Mouse (Mus musculus) liver, embryonic 14.5 days (tissue): ENCODE data around the gene Mgrn1. TPM values are rescaled to one million over a fixed set of nuclear protein-coding genes. Genes with fewer than 3 reads are reported as not detected.

Experiments
- ATAC-seq: fragments of 200-750 bp; cut with Nextera tagmentation; 2 replicates; pipeline ENCODE4 v1.8.0; 2017; ENCODE audit warnings: moderate number of reproducible peaks, mild to moderate bottlenecking, moderate library complexity; ENCODE audit not compliant: insufficient read depth
- DNase-seq, 3 experiments: peaks; one replicate each; pipeline ENCODE4 v3.0.0-alpha.2; 2012 to 2013; ENCODE audit warnings: low read depth in 3 of 3, low spot score in 3 of 3
- H3K27ac ChIP-seq: fragments of 300-500 bp; sonication (generic); 2 replicates; pipeline ENCODE4 v1.5.1; 2014; ENCODE audit warnings: moderate library complexity, mild to moderate bottlenecking, control low read depth, inconsistent platforms
- H3K27me3 ChIP-seq: fragments of 300-500 bp; sonication (generic); 2 replicates; pipeline ENCODE4 v1.6.1; 2014; ENCODE audit warnings: mild to moderate bottlenecking, low read length, moderate library complexity; ENCODE audit not compliant: control insufficient read depth, insufficient read depth
- H3K36me3 ChIP-seq: fragments of 300-500 bp; sonication (generic); replicated peaks from 2 replicates; pipeline ENCODE4 v1.6.1; 2014; ENCODE audit warnings: low read depth; ENCODE audit not compliant: control insufficient read depth, insufficient read depth
- H3K4me1 ChIP-seq, 2 experiments: fragments of 200-500 bp in 1 of 2; fragments of 300-500 bp in 1 of 2; sonication (generic) in 1 of 2; replicated peaks; 2 replicates each; pipeline ENCODE4 v1.6.1; 2012 to 2014; ENCODE audit warnings: antibody characterized with exemption in 1 of 2, inconsistent platforms in 1 of 2, low read length in 1 of 2; ENCODE audit not compliant: control insufficient read depth in 2 of 2, insufficient read depth in 2 of 2
- H3K4me2 ChIP-seq: fragments of 300-500 bp; sonication (generic); 2 replicates; pipeline ENCODE4 v1.6.1; 2014; ENCODE audit warnings: low read depth, mild to moderate bottlenecking, control low read depth, moderate library complexity
- H3K4me3 ChIP-seq, 2 experiments: fragments of 200-500 bp in 1 of 2; fragments of 300-500 bp in 1 of 2; sonication (generic) in 1 of 2; 2 replicates each; pipeline ENCODE4 v1.5.1; 2012 to 2014; ENCODE audit warnings: low read depth in 2 of 2, low read length in 2 of 2, mild to moderate bottlenecking in 2 of 2, control low read depth in 1 of 2, inconsistent platforms in 1 of 2, moderate library complexity in 1 of 2; ENCODE audit not compliant: insufficient read depth in 1 of 2
- H3K9ac ChIP-seq: fragments of 300-500 bp; sonication (generic); replicated peaks from 2 replicates; pipeline ENCODE4 v1.6.1; 2014; ENCODE audit warnings: mild to moderate bottlenecking, control low read depth, moderate library complexity
- H3K9me3 ChIP-seq: fragments of 300-500 bp; sonication (generic); 2 replicates; pipeline ENCODE4 v1.6.1; 2016; ENCODE audit warnings: low read length, mixed read lengths; ENCODE audit not compliant: control insufficient read depth
- CTCF ChIP-seq: IDR thresholded peaks from 2 replicates; pipeline ENCODE4 v1.5.1; 2016; ENCODE audit warnings: antibody characterized with exemption, low read depth, control low read depth
- EP300 ChIP-seq: IDR thresholded peaks from 2 replicates; pipeline ENCODE4 v1.6.1; 2016; ENCODE audit warnings: antibody characterized with exemption, low read depth
- WGBS: fragments of 180-500 bp; shearing (Covaris S2); extraction: QIAGEN DNeasy Blood & Tissue Kit; methylation state at CpG from one replicate; pipeline ENCODE4 v1.1.7; 2014; ENCODE audit not compliant: insufficient replicate concordance; 5-methylcytosine and 5-hydroxymethylcytosine counted together
- polyA plus RNA-seq, 2 experiments: library from polyadenylated mRNA; depleted of rRNA in 1 of 2; stranded (reverse) in 1 of 2; unstranded in 1 of 2; fragments of >200 nt; fragmentation: Nextera tagmentation in 1 of 2; extraction: Ambion mirVana in 1 of 2; gene quantifications; 2 replicates each; pipeline versions ENCODE4 v1.2.1 to v1.2.3; 2012 to 2014

The Mgrn1 gene
- polyA plus RNA-seq, 2 experiments = 15.7 to 17.6 TPM

DNA sequence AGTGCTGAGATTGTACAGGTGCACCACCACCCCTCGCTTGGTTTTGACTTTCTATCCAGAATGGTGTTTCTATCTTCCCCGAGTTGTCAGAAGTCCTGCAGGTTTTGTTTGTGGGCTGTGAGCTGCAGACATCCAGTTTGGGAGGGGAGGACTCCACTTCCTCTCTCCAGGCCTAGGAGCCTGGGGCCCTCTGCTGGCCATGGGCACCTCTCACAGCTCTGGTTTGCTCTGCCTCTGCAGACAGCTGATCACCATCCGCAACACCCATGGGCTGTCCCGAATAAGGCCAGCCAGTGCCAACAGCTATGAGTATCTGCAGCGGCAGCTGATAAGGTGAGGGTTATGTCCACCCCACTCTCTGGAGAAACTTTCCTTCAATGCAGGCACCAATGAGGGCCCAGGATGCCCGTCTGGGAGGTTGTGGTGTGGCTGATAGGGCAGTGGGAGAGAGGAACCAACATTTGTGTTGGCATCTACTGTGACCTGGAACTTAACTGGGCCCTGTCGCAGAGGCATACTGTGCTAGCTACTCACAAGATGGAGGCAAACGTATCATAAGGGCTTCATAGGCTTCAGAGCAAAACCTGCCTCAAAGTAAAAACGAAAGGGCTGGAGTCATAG, 23.1 kb upstream of the Mgrn1 start:
- peak in 1 of 3 experiments; percentile 37 for DNase-seq
- no peak overlapping the region for H3K9ac ChIP-seq
- no peak overlapping the region for H3K4me3 ChIP-seq
- no peak overlapping the region for H3K4me2 ChIP-seq
- H3K9me3 ChIP-seq = no peaks in the 10 kb centered on the region
- ATAC-seq = peak; percentile 69; the same call in 1 of the 2 replicates
- peaks cover 0 to 3% of the 10 kb centered on the region in 2 experiments; a peak in 1 of 4 replicates for H3K4me1 ChIP-seq
- WGBS = 31% methylated on average over 9 of the region's 9 CpGs
- no peak for TF ChIP-seq EP300
- TF ChIP-seq CTCF = peak; percentile 86
- no peak overlapping the region for H3K27ac ChIP-seq
- no peaks in the 10 kb centered on the region for H3K27me3 ChIP-seq
- no peaks in the 10 kb centered on the region for H3K36me3 ChIP-seq

DNA sequence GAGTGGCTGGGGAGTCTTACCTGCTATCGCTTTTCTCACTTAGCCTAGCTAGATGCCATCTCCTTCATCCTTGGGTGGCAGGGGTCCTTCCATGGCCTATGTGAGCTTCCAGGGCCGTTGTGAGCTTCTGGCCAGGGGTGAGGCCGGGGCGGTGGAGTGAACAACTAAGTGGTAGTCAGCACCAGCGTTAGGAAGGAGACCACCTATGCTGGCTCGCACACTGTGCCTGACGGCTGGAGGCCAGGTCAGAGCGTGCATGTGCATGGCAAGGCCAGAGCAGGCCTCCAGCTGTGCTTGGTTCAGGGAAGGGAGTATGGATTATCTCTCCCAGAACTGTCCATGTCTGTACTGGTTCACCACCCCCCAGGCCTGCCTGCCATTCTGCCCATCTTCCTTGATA, 22.3 kb upstream of the Mgrn1 start:
- H3K9ac ChIP-seq = no peak overlapping the region
- peaks cover 0 to 3% of the 10 kb centered on the region in 2 experiments; a peak in 1 of 4 replicates for H3K4me1 ChIP-seq
- H3K27me3 ChIP-seq = no peaks in the 10 kb centered on the region
- 74% methylated on average over 8 of the region's 8 CpGs for WGBS
- DNase-seq (no peak), ATAC-seq (no peak; the same call in 1 of the 2 replicates)
- no peaks in the 10 kb centered on the region for H3K36me3 ChIP-seq
- no peaks in the 10 kb centered on the region for H3K9me3 ChIP-seq
- no peak overlapping the region for H3K4me2 ChIP-seq
- no peak overlapping the region for H3K4me3 ChIP-seq
- H3K27ac ChIP-seq = no peak overlapping the region
- TF ChIP-seq EP300 = no peak
- no peak for TF ChIP-seq CTCF

DNA sequence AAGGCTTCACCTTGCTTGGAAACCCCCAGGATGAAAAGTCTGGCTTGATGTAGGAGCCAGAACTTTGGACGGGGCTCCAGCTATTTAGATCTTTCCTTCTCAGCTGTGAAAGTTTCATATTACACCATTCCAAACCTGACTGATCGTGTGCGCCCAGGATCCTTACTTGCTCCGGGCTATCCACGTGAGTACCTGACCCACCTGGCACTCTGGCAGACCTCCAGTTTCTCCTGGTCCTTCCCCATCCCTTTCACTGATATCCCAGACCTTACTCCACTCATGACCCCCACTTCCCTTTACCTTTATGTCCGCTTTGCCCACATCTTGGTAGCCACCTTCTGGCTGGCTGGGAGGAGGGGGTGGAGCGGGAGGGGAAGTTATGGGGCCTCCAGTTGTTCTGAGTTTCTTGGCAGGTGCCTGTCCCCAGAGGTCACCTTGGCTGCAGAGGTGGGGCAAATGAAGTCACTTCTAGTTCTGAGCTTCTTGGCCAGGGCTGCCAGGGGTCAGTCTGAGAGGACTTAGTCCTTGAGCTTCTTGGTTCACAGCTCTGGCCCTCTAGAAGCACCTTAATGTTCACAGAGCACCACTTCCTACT, 19.9 kb upstream of the Mgrn1 start:
- 55% methylated on average over 7 of the region's 7 CpGs for WGBS
- H3K9me3 ChIP-seq = no peaks in the 10 kb centered on the region

DNA sequence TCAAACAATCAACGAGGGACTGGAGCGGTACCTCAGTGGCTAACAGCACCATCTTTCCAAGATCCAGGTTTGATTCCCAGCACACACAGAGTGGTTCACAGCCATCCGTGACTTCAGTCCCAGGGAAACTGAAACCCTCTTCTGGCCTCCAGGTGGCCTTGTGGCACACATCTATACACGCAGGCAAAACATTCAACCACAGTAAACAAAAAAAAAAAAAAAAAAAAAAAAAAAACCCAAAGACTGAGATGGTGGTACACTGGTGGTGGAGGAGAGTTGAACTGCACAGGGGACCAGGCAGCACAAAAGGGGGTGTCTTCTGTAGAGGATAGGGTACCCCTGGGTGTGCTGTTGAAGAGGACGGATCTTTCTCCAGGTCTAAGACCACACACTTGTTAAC, 15.6 kb upstream of the Mgrn1 start:
- no peak overlapping the region for H3K9ac ChIP-seq
- no peak for TF ChIP-seq CTCF
- TF ChIP-seq EP300 = no peak
- 73% methylated on average over 5 of the region's 5 CpGs for WGBS
- no peak overlapping the region for H3K4me2 ChIP-seq
- DNase-seq (no peak), ATAC-seq (no peak)
- no peaks in the 10 kb centered on the region for H3K27me3 ChIP-seq
- no peaks in the 10 kb centered on the region; the same call in 1 of the 2 replicates for H3K36me3 ChIP-seq
- H3K27ac ChIP-seq = no peak overlapping the region
- H3K4me1 ChIP-seq = peaks cover 0 to under 1% of the 10 kb centered on the region in 2 experiments; a peak in 2 of 4 replicates
- H3K9me3 ChIP-seq = no peaks in the 10 kb centered on the region
- no peak overlapping the region for H3K4me3 ChIP-seq

More for the DNA sequence above, 19.9 kb upstream of the Mgrn1 start:
- no peaks in the 10 kb centered on the region for H3K36me3 ChIP-seq
- H3K4me3 ChIP-seq = no peak overlapping the region
- no peak for TF ChIP-seq EP300
- TF ChIP-seq CTCF = no peak
- no peak overlapping the region for H3K27ac ChIP-seq
- H3K4me1 ChIP-seq = peaks cover 0 to 3% of the 10 kb centered on the region in 2 experiments; a peak in 1 of 4 replicates
- DNase-seq (no peak), ATAC-seq (no peak)
- H3K9ac ChIP-seq = no peak overlapping the region
- H3K4me2 ChIP-seq = no peak overlapping the region
- H3K27me3 ChIP-seq = no peaks in the 10 kb centered on the region

DNA sequence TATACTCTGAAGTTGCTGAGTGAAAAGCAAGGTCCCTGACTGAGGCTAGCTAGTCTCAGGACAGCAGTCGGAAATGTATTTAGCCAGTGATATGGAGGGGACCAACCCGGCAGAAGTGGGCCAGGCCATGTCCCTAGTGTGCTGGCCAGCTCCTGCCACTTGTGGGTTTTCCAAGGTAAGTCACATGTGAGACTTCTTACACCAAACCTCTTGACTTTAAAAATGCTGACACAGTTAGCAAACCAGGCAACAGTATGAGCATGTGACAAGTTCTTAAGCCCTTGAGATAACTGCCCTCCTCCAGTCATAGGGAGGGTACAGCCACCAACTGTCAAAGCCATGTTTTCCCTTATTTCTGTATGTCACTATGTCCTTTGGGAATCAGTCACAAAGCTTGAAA, 14.1 kb upstream of the Mgrn1 start:
- Histone ChIP-seq H3K4me2 (no peak overlapping the region), H3K27ac (no peak overlapping the region), H3K4me3 (no peak overlapping the region), H3K4me1 (peaks cover 7 to 15% of the 10 kb centered on the region in 2 experiments), H3K9ac (no peak overlapping the region), H3K9me3 (no peaks in the 10 kb centered on the region), H3K36me3 (no peaks in the 10 kb centered on the region; the same call in 1 of the 2 replicates), H3K27me3 (no peaks in the 10 kb centered on the region)
- DNase-seq (no peak), ATAC-seq (no peak)
- no peak for TF ChIP-seq EP300
- TF ChIP-seq CTCF = no peak
- WGBS = 68% methylated on average over 2 of the region's 2 CpGs
